Mouse (Mus musculus) MEL (cell line): ENCODE data around the gene Polk. TPM values are rescaled to one million over a fixed set of nuclear protein-coding genes. Genes with fewer than 3 reads are reported as not detected.
A peak's percentile ranks its signal among the peaks of the same experiment; 100 is the strongest.

Experiments
- DNase-seq: peaks from one replicate; pipeline ENCODE4 v3.0.0; 2011; ENCODE audit warnings: low read depth, low spot score
- H3K27ac ChIP-seq: 2 replicates; pipeline ENCODE4 v1.5.1; 2012; ENCODE audit warnings: low read depth, mild to moderate bottlenecking, control low read depth, low read length, moderate library complexity; ENCODE audit not compliant: control insufficient read depth
- H3K27me3 ChIP-seq, 2 experiments: fragments of 150-350 bp in 1 of 2; sonication (generic) in 1 of 2; 2 replicates each; pipeline ENCODE4 v1.6.1; 2012; ENCODE audit warnings: low read length in 2 of 2, mild to moderate bottlenecking in 2 of 2, improper control_type of control experiment in 1 of 2, moderate library complexity in 1 of 2; ENCODE audit not compliant: insufficient read depth in 2 of 2, control insufficient read depth in 1 of 2
- H3K36me3 ChIP-seq, 2 experiments: 2 replicates each; pipeline ENCODE4 v1.6.1; 2012 to 2014; ENCODE audit warnings: low read length in 2 of 2, improper control_type of control experiment in 1 of 2, inconsistent platforms in 1 of 2, mild to moderate bottlenecking in 1 of 2; ENCODE audit not compliant: insufficient read depth in 2 of 2, control insufficient read depth in 1 of 2
- H3K4me1 ChIP-seq, 2 experiments: fragments of 150-350 bp in 1 of 2; sonication (generic) in 1 of 2; 2 replicates each; pipeline ENCODE4 v1.6.1; 2012; ENCODE audit warnings: low read length in 2 of 2, improper control_type of control experiment in 1 of 2, mild to moderate bottlenecking in 1 of 2; ENCODE audit not compliant: insufficient read depth in 2 of 2, control insufficient read depth in 1 of 2
- H3K4me3 ChIP-seq, 2 experiments: fragments of 150-350 bp in 1 of 2; sonication (generic) in 1 of 2; 2 replicates each; pipeline ENCODE4 v1.5.1; 2012; ENCODE audit warnings: low read depth in 2 of 2, low read length in 2 of 2, mild to moderate bottlenecking in 2 of 2, moderate library complexity in 2 of 2, control low read depth in 1 of 2, improper control_type of control experiment in 1 of 2; ENCODE audit not compliant: control insufficient read depth in 1 of 2, insufficient read depth in 1 of 2
- H3K79me2 ChIP-seq: 2 replicates; pipeline ENCODE4 v1.6.1; 2012; ENCODE audit warnings: mild to moderate bottlenecking, low read length, moderate library complexity; ENCODE audit not compliant: control insufficient read depth, poor library complexity, insufficient read depth
- H3K9ac ChIP-seq: 2 replicates; pipeline ENCODE4 v1.6.1; 2012; ENCODE audit warnings: low read depth, mild to moderate bottlenecking, control low read depth, low read length, moderate library complexity; ENCODE audit not compliant: control insufficient read depth, poor library complexity, severe bottlenecking
- H3K9me3 ChIP-seq: fragments of 150-350 bp; sonication (generic); replicated peaks from 2 replicates; pipeline ENCODE4 v1.6.1; 2012; ENCODE audit warnings: mild to moderate bottlenecking, low read length, improper control_type of control experiment, moderate library complexity; ENCODE audit not compliant: insufficient read depth
- CHD1 ChIP-seq: IDR thresholded peaks from 2 replicates; pipeline ENCODE4 v1.6.1; 2012; ENCODE audit warnings: low read depth, mild to moderate bottlenecking, inconsistent platforms, low read length, improper control_type of control experiment
- CTCF ChIP-seq, 3 experiments: IDR thresholded peaks in 2 of 3; conservative IDR thresholded peaks in 1 of 3; 2 replicates each; pipeline ENCODE4 v1.5.1; 2011 to 2012; ENCODE audit warnings: low read length in 3 of 3, low read depth in 2 of 3, mild to moderate bottlenecking in 2 of 3, improper control_type of control experiment in 1 of 3, inconsistent platforms in 1 of 3, mixed read lengths in 1 of 3, moderate library complexity in 1 of 3; ENCODE audit not compliant: control insufficient read depth in 1 of 3, insufficient read depth in 1 of 3, poor library complexity in 1 of 3, severe bottlenecking in 1 of 3
- EP300 ChIP-seq, 2 experiments: IDR thresholded peaks; 2 replicates each; pipeline ENCODE4 v1.6.1; 2011; ENCODE audit warnings: improper control_type of control experiment in 2 of 2, low read length in 2 of 2, low read depth in 1 of 2, mild to moderate bottlenecking in 1 of 2
- ETS1 ChIP-seq: IDR thresholded peaks from 2 replicates; pipeline ENCODE4 v1.6.1; 2012; ENCODE audit warnings: low read depth, mild to moderate bottlenecking, inconsistent platforms, low read length, improper control_type of control experiment, moderate library complexity
- GABPA ChIP-seq: IDR thresholded peaks from 2 replicates; pipeline ENCODE4 v1.6.1; 2012; ENCODE audit warnings: low read depth, mild to moderate bottlenecking, inconsistent platforms, low read length, improper control_type of control experiment, moderate library complexity
- GATA1 ChIP-seq: IDR thresholded peaks from 2 replicates; pipeline ENCODE4 v1.6.1; 2011; ENCODE audit warnings: low read depth, low read length, improper control_type of control experiment
- MAFK ChIP-seq: IDR thresholded peaks from 2 replicates; pipeline ENCODE4 v1.6.1; 2011; ENCODE audit warnings: low read depth, mild to moderate bottlenecking, low read length, improper control_type of control experiment, borderline replicate concordance
- MAX ChIP-seq: IDR thresholded peaks from 2 replicates; pipeline ENCODE4 v1.6.1; 2011; ENCODE audit warnings: low read length, improper control_type of control experiment
- MEF2A ChIP-seq: IDR thresholded peaks from 2 replicates; pipeline ENCODE4 v1.6.1; 2014; ENCODE audit warnings: low read depth, mild to moderate bottlenecking, inconsistent platforms, low read length, improper control_type of control experiment; ENCODE audit not compliant: poor library complexity, insufficient replicate concordance, severe bottlenecking; ENCODE audit errors: extremely low read depth
- NELFE ChIP-seq: IDR thresholded peaks from 2 replicates; pipeline ENCODE4 v1.6.1; 2011; ENCODE audit warnings: low read depth, low read length, improper control_type of control experiment
- NRF1 ChIP-seq: IDR thresholded peaks from 2 replicates; pipeline ENCODE4 v1.6.1; 2014; ENCODE audit warnings: low read depth, mild to moderate bottlenecking, inconsistent platforms, low read length, improper control_type of control experiment, moderate library complexity; ENCODE audit not compliant: poor library complexity, insufficient read depth, severe bottlenecking
- SMC3 ChIP-seq: IDR thresholded peaks from 2 replicates; pipeline ENCODE4 v1.6.1; 2011; ENCODE audit warnings: low read depth, low read length, improper control_type of control experiment
- TAL1 ChIP-seq: IDR thresholded peaks from 2 replicates; pipeline ENCODE4 v1.6.1; 2012; ENCODE audit warnings: mild to moderate bottlenecking, inconsistent platforms, low read length, moderate library complexity, mixed read lengths
- TBP ChIP-seq: IDR thresholded peaks from 2 replicates; pipeline ENCODE4 v1.8.0; 2011; ENCODE audit warnings: low read depth, low read length, improper control_type of control experiment
- TCF12 ChIP-seq: IDR thresholded peaks from 2 replicates; pipeline ENCODE4 v1.6.1; 2014; ENCODE audit warnings: low read depth, mild to moderate bottlenecking, inconsistent platforms, low read length, improper control_type of control experiment, moderate library complexity
- UBTF ChIP-seq: IDR thresholded peaks from 2 replicates; pipeline ENCODE4 v1.6.1; 2012; ENCODE audit warnings: low read depth, mild to moderate bottlenecking, inconsistent platforms, low read length, improper control_type of control experiment, moderate library complexity, borderline replicate concordance; ENCODE audit not compliant: insufficient read depth
- USF1 ChIP-seq: IDR thresholded peaks from 2 replicates; pipeline ENCODE4 v1.6.1; 2014; ENCODE audit warnings: low read depth, mild to moderate bottlenecking, inconsistent platforms, low read length, improper control_type of control experiment, moderate library complexity
- USF2 ChIP-seq, 2 experiments: IDR thresholded peaks; 2 replicates each; pipeline ENCODE4 v1.6.1; 2011 to 2012; ENCODE audit warnings: improper control_type of control experiment in 2 of 2, low read length in 2 of 2, borderline replicate concordance in 1 of 2, inconsistent platforms in 1 of 2, low read depth in 1 of 2, mild to moderate bottlenecking in 1 of 2; ENCODE audit not compliant: insufficient read depth in 1 of 2
- ZMIZ1 ChIP-seq: IDR thresholded peaks from 2 replicates; pipeline ENCODE4 v1.6.1; 2012; ENCODE audit warnings: low read depth, mild to moderate bottlenecking, inconsistent platforms, low read length, improper control_type of control experiment, moderate library complexity
- polyA plus RNA-seq, 2 experiments: library from polyadenylated mRNA; stranded (reverse) in 1 of 2; unstranded in 1 of 2; fragments of >175 nt in 1 of 2; fragments of >200 nt in 1 of 2; gene quantifications; 2 replicates each; pipeline versions ENCODE4 v1.2.1 to v1.2.4; 2012; ENCODE audit warnings: low replicate concordance in 2 of 2, low read depth in 1 of 2; ENCODE audit not compliant: insufficient read length in 2 of 2, insufficient read depth in 1 of 2, missing spikeins in 1 of 2
- total RNA-seq: library from RNA; depleted of rRNA; stranded (reverse); fragments of 300-350 nt; gene quantifications from 2 replicates; pipeline ENCODE4 v1.2.3, GENCODE M21; 2012

Gene Polk
- total and polyA plus RNA-seq, 3 experiments = 2.9 to 3.6 TPM; not detected in 1

DNA sequence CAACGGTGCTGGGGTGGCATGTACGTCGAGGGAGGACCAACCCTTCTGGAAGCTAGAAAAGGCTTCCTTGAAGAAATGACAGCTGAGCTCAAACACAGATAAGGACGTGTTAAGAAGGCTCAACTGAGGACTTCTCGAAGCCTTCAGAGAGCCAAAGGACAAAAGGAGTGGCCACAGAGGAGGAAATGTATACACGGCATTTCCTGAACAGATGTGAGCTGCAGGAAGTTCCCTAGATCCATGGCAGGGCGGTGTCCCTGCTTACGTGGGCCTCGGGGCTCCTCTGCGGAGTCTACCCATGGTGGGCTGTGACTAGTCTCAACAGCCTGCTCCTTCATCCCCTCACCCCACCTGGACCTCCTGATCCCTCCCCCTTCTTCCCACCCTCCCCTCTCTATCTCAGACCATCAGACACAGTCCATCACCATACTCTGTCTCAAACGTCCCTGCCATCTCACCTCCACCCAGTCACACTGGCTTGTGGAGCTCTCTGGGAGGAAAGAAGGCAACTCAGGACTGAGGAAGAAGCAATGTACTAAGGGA lies 108.7 kb downstream of the Polk start:
- H3K4me3 ChIP-seq = no peak overlapping the region
- no peak overlapping the region for H3K9ac ChIP-seq
- H3K79me2 ChIP-seq = no peaks in the 10 kb centered on the region
- H3K27me3 ChIP-seq = no peaks in the 10 kb centered on the region
- peaks cover 2 to 21% of the 10 kb centered on the region in 2 experiments; a peak in 3 of 4 replicates for H3K4me1 ChIP-seq
- no peaks in the 10 kb centered on the region for H3K9me3 ChIP-seq
- no peak for DNase-seq
- TF ChIP-seq GABPA (no peak), UBTF (no peak), GATA1 (no peak), MEF2A (no peak), SMC3 (no peak), USF2 (IDR thresholded peaks at IDR 0.05; ENCODE audit: borderline replicate concordance in 1 of 2, insufficient read depth in 1 of 2, low read depth in 1 of 2, low read length in 2 of 2) (no peak), ETS1 (no peak)
- no peak overlapping the region for H3K27ac ChIP-seq
- H3K36me3 ChIP-seq = peaks cover 0 to 11% of the 10 kb centered on the region in 2 experiments; a peak in 2 of 4 replicates

- H3K9me3 ChIP-seq = no peaks in the 10 kb centered on the region
- H3K4me3 ChIP-seq = no peak overlapping the region
- H3K27me3 ChIP-seq = no peaks in the 10 kb centered on the region
- DNase-seq = peak; percentile 32
- no peak for TF ChIP-seq TAL1
- TF ChIP-seq TCF12 = no peak
- TF ChIP-seq ZMIZ1 = no peak
- TF ChIP-seq USF2 (IDR thresholded peaks at IDR 0.05; ENCODE audit: borderline replicate concordance in 1 of 2, insufficient read depth in 1 of 2, low read depth in 1 of 2, low read length in 2 of 2) = no peak
- no peak for TF ChIP-seq NRF1
- TF ChIP-seq TBP = no peak
- TF ChIP-seq NELFE = no peak
- TF ChIP-seq EP300 (IDR thresholded peaks at IDR 0.05; ENCODE audit: low read depth in 1 of 2, low read length in 2 of 2) = no peak
- TF ChIP-seq MAX = no peak
- no peak for TF ChIP-seq SMC3
- TF ChIP-seq CHD1 = no peak
- no peak for TF ChIP-seq USF1
- TF ChIP-seq ETS1 = no peak
- TF ChIP-seq MAFK = no peak
- no peak for TF ChIP-seq CTCF (IDR thresholded peaks at IDR 0.05 in 2 of 3, conservative IDR thresholded peaks at IDR 0.05 in 1 of 3; ENCODE audit: control insufficient read depth in 1 of 3, insufficient read depth in 1 of 3, low read depth in 2 of 3, low read length in 3 of 3, poor library complexity in 1 of 3, severe bottlenecking in 1 of 3)
- H3K4me1 ChIP-seq = peaks cover 2 to 23% of the 10 kb centered on the region in 2 experiments; a peak in 3 of 4 replicates
- H3K9ac ChIP-seq = no peak overlapping the region
- H3K36me3 ChIP-seq = peaks cover 0 to 11% of the 10 kb centered on the region in 2 experiments; a peak in 2 of 4 replicates
- no peak overlapping the region for H3K27ac ChIP-seq
- no peaks in the 10 kb centered on the region for H3K79me2 ChIP-seq
Measured at GRCm38 (mm10) chr13:96433041-96433440, 109.3 kb downstream of the Polk start.
